Mouse (Mus musculus) cortical plate, adult 2 months (tissue): ENCODE measurements around the gene Cflar. TPM values are rescaled to one million over a fixed set of nuclear protein-coding genes. Genes with fewer than 3 reads are reported as not detected.

Experiments
- H3K27ac ChIP-seq: fragments of 200-500 bp; 2 replicates; pipeline ENCODE4 v1.5.1; 2012; ENCODE audit warnings: low read length, control low read depth, inconsistent platforms; ENCODE audit not compliant: insufficient read depth
- H3K4me1 ChIP-seq: fragments of 200-500 bp; 2 replicates; pipeline ENCODE4 v1.6.1; 2011; ENCODE audit warnings: low read length; ENCODE audit not compliant: control insufficient read depth, insufficient read depth
- H3K4me3 ChIP-seq: fragments of 200-500 bp; 2 replicates; pipeline ENCODE4 v1.5.1; 2011; ENCODE audit warnings: mild to moderate bottlenecking, low read length, control low read depth; ENCODE audit not compliant: insufficient read depth
- CTCF ChIP-seq: fragments of 200-500 bp; IDR thresholded peaks from 2 replicates; pipeline ENCODE4 v1.5.1; 2011; ENCODE audit warnings: mild to moderate bottlenecking, control low read depth, low read length; ENCODE audit not compliant: insufficient read depth; ENCODE audit errors: extremely low read depth
- POLR2A ChIP-seq: fragments of 200-500 bp; IDR thresholded peaks from 2 replicates; pipeline ENCODE4 v1.6.1; 2011; ENCODE audit warnings: mild to moderate bottlenecking, low read length, control low read depth; ENCODE audit not compliant: insufficient read depth; ENCODE audit errors: extremely low read depth
- polyA plus RNA-seq: library from polyadenylated mRNA; depleted of rRNA; stranded (reverse); fragments of >200 nt; gene quantifications from 2 replicates; pipeline ENCODE4 v1.2.3, GENCODE M21; 2012; rRNA removed

Gene Cflar
- polyA plus RNA-seq, 1 experiment: 13.2 TPM

GRCm38 (mm10) chr1:58801558-58802285 lies 90.4 kb downstream of the Cflar start:
- TF ChIP-seq POLR2A (no peak), CTCF (no peak)
- peak overlapping the region; percentile 73; the same call in 1 of the 2 replicates for H3K27ac ChIP-seq
- no peak overlapping the region for H3K4me3 ChIP-seq
- no peaks in the 10 kb centered on the region for H3K4me1 ChIP-seq

GRCm38 (mm10) chr1:58802322-58803273 lies 91.3 kb downstream of the Cflar start:
- peak overlapping the region; percentile 28 for H3K4me3 ChIP-seq
- H3K4me1 ChIP-seq: no peaks in the 10 kb centered on the region
- peak overlapping the region; percentile 91 for H3K27ac ChIP-seq
- no peak for TF ChIP-seq CTCF
- no peak for TF ChIP-seq POLR2A

GRCm38 (mm10) chr1:58803531-58803930 lies 92.2 kb downstream of the Cflar start:
- 0 out of 2 replicates have a peak overlapping the region, but pooled peaks have one; percentile 46 for H3K27ac ChIP-seq
- TF ChIP-seq POLR2A (no peak), CTCF (no peak)
- H3K4me3 ChIP-seq: no peak overlapping the region
- no peaks in the 10 kb centered on the region for H3K4me1 ChIP-seq

GRCm38 (mm10) chr1:58806651-58807050 lies 95.3 kb downstream of the Cflar start:
- TF ChIP-seq CTCF: no peak
- no peak for TF ChIP-seq POLR2A
- Histone ChIP-seq H3K4me3 (no peak overlapping the region), H3K4me1 (no peaks in the 10 kb centered on the region), H3K27ac (no peak overlapping the region)

Other genes with a start within 250 kb of the Cflar start
- 23.7 and 26.0 TPM in 2 replicates for gene Orc2, start 206.4 kb upstream of the Cflar start, polyA plus RNA-seq
- gene Fam126b, start 125.2 kb upstream of the Cflar start, polyA plus RNA-seq: 23.9 and 25.5 TPM in 2 replicates
- gene Ndufb3, start 125.1 kb upstream of the Cflar start, polyA plus RNA-seq: 227 and 228 TPM in 2 replicates
- not detected in 2 replicates for gene Als2cr12, start 15.5 kb upstream of the Cflar start, polyA plus RNA-seq
- gene Casp8, start 83.9 kb downstream of the Cflar start, polyA plus RNA-seq: 2.3 and 3.1 TPM in 2 replicates